Mouse (Mus musculus): ENCODE measurements around the gene Heatr1. TPM values are rescaled to one million over a fixed set of nuclear protein-coding genes. Genes with fewer than 3 reads are reported as not detected.
"Not testable (repeated sequence)": the region's sequence is repeated elsewhere in the genome, so short reads cannot be mapped to it uniquely, and the experiment has no call there.

Heatr1 gene
- polyA plus RNA-seq, 1 experiment from 2014 or later: 26.6 TPM

DNA sequence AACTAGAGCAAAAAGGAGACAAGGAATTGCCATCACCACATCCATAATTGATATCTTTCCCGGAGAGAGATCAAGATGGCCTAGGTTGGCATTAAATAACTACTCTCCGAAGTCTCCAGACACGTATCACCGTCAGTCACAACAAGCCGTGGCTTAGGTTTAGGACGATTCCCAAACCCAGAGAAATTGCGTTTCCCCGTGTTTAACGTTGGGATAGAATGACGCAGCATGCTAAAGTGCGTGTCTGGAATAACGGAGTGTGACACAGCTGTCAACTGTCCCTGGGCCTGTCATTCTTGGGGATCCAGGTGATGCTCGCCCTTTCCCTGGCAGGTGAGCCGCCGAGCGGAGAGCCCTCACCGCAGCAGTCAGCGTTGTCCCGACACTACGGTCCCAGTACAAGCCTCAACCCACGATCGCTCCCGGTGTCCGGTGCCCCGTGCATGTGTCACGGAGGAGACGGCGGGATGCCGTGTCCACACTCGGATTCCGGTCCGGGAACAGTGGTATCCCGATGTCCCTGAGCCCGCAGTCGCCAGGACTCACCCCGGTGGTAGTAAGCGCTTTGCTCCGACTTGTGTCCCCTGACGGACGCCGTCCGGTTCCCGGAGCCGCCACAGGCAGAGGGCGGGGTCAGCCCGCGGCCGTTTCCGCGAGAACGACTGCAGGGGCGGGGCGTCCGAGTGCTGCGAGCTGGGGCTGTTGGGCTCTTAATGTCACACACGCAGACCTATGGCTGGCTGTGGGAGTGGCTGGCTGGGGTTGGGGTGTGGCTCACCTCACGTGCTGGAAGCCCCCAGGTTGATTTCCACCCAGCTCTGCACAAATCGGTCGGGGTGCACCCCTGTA is 66.3 kb downstream of the Heatr1 start:
- no peaks in the 10 kb centered on the region for H3K27me3 ChIP-seq (ENCODE audit: control insufficient read depth, insufficient read depth, low read length)
- under 1% methylated on average over 59 of the region's 59 CpGs for WGBS
- peak overlapping the region; percentile 81 for H3K4me3 ChIP-seq (ENCODE audit: low read depth, low read length)
- peaks cover 3% of the 10 kb centered on the region; the same call in 1 of the 2 replicates for H3K4me1 ChIP-seq (ENCODE audit: control insufficient read depth, insufficient read depth, low read length)
- H3K9me3 ChIP-seq (ENCODE audit: control insufficient read depth, low read depth, low read length): no peaks in the 10 kb centered on the region
- H3K4me2 ChIP-seq (replicated peaks; ENCODE audit: low read depth, low read length): peak overlapping the region; percentile 79
- peak overlapping the region; percentile 86 for H3K9ac ChIP-seq (replicated peaks; ENCODE audit: low read depth, low read length)
- peak overlapping the region; percentile 55; the same call in 1 of the 2 replicates for H3K27ac ChIP-seq (ENCODE audit: low read length)
- H3K36me3 ChIP-seq (ENCODE audit: control insufficient read depth, insufficient read depth, low read length): peaks cover 6% of the 10 kb centered on the region; the same call in 1 of the 2 replicates
- ATAC-seq (ENCODE audit: insufficient number of reproducible peaks, insufficient read depth, low FRiP score, low read depth): peak; percentile 97

DNA sequence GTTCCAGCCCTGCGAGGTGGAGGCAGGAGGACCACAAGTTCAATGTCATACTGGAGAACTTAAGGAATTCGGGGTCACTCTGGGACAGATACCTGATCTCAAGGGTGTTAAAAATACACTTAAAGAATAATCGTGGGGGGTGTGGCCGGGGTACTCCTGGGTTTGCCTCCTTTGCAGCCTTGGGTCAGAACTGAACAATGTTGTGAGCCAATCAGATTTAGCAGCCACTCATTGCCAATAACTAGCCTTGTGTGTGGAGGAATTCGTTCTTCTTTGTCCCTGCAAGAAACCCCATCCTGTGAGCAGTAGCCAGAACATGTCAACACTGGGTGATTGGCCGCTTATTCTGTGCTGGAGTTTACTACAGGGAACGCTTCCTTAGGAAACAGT is 66.9 kb downstream of the Heatr1 start:
- Histone ChIP-seq H3K4me3 (ENCODE audit: low read depth, low read length) (peak overlapping the region; percentile 81), H3K36me3 (ENCODE audit: control insufficient read depth, insufficient read depth, low read length) (peaks cover 2% of the 10 kb centered on the region; the same call in 1 of the 2 replicates), H3K27ac (ENCODE audit: low read length) (no peak overlapping the region), H3K4me2 (replicated peaks; ENCODE audit: low read depth, low read length) (peak overlapping the region; percentile 79), H3K9me3 (ENCODE audit: control insufficient read depth, low read depth, low read length) (no peaks in the 10 kb centered on the region), H3K9ac (replicated peaks; ENCODE audit: low read depth, low read length) (peak overlapping the region; percentile 86), H3K4me1 (ENCODE audit: control insufficient read depth, insufficient read depth, low read length) (peaks cover 3% of the 10 kb centered on the region; the same call in 1 of the 2 replicates), H3K27me3 (ENCODE audit: control insufficient read depth, insufficient read depth, low read length) (no peaks in the 10 kb centered on the region)
- peak; percentile 20; the same call in 1 of the 2 replicates for ATAC-seq (ENCODE audit: insufficient number of reproducible peaks, insufficient read depth, low FRiP score, low read depth)
- 2% methylated on average over 7 of the region's 7 CpGs for WGBS

DNA sequence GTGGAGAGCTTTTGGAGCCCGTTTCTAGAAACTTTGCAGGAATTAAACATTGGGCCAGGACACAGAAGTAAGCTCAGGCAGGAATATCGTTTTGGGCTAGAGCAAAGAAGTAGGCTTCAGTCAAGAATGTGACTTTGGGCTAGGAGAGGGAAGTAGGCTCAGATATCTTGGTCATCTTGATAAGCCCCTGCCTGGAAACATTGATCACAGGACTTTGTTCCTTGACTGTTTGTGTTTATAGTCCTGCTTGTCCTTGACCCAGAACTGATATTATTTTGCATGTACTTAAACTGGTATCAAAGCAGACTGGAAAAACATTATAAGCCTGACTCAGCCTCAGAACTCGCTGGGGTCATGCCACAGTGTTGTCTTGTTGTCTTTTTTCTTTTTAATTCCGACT is 67.8 kb downstream of the Heatr1 start:
- no peaks in the 10 kb centered on the region for H3K9me3 ChIP-seq (ENCODE audit: control insufficient read depth, low read depth, low read length)
- H3K9ac ChIP-seq (replicated peaks; ENCODE audit: low read depth, low read length): no peak overlapping the region
- H3K36me3 ChIP-seq (ENCODE audit: control insufficient read depth, insufficient read depth, low read length): no peaks in the 10 kb centered on the region; the same call in 1 of the 2 replicates
- H3K27ac ChIP-seq (ENCODE audit: low read length): no peak overlapping the region
- peaks cover 3% of the 10 kb centered on the region; the same call in 1 of the 2 replicates for H3K4me1 ChIP-seq (ENCODE audit: control insufficient read depth, insufficient read depth, low read length)
- H3K27me3 ChIP-seq (ENCODE audit: control insufficient read depth, insufficient read depth, low read length): no peaks in the 10 kb centered on the region
- H3K4me2 ChIP-seq (replicated peaks; ENCODE audit: low read depth, low read length): no peak overlapping the region
- no peak for ATAC-seq (ENCODE audit: insufficient number of reproducible peaks, insufficient read depth, low FRiP score, low read depth)
- H3K4me3 ChIP-seq (ENCODE audit: low read depth, low read length): no peak overlapping the region
- 74% methylated on average over 4 of the region's 4 CpGs for WGBS

DNA sequence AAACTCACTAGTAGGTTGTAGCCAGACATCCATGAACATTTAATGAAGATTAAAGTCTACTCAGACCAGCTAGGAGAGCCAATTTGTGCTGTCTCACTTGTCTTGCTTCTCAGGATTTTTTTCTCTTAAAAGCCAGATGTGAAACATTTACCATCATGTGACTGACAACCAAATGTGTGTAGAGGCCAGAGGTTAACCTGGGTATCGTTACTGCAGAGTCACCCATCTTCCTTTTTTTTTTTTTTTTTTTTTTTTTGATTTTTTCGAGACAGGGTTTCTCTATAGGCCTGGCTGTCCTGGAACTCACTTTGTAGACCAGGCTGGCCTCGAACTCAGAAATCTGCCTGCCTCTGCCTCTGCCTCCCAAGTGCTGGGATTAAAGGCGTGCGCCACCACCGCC is 69.3 kb downstream of the Heatr1 start:
- ATAC-seq (ENCODE audit: insufficient number of reproducible peaks, insufficient read depth, low FRiP score, low read depth); H3K27ac ChIP-seq (ENCODE audit: low read length); H3K36me3 ChIP-seq (ENCODE audit: control insufficient read depth, insufficient read depth, low read length); H3K4me3 ChIP-seq (ENCODE audit: low read depth, low read length); H3K4me1 ChIP-seq (ENCODE audit: control insufficient read depth, insufficient read depth, low read length); H3K4me2 ChIP-seq (replicated peaks; ENCODE audit: low read depth, low read length); H3K9me3 ChIP-seq (ENCODE audit: control insufficient read depth, low read depth, low read length); H3K9ac ChIP-seq (replicated peaks; ENCODE audit: low read depth, low read length); H3K27me3 ChIP-seq (ENCODE audit: control insufficient read depth, insufficient read depth, low read length): not testable (repeated sequence)
- 87% methylated on average over 6 of the region's 6 CpGs for WGBS

DNA sequence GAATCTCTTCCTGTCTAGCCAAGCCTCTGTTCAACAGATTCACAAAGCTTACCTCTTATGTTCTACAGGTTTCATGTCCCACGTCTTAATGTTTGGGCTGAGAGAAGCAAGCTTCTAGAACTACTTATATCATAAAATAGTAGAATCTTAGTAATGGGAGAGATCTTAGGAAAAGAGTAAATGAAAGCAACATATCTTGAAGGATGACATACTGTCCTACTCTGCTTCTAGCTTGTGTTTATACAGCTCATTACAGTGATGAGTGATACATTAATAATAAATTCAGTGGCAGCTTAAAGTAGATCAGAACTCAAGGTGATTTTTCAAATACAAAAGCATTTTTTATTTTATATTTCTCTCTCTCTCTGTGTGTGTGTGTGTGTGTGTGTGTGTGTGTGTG is 70.0 kb downstream of the Heatr1 start, which contains the start of gene Lgals8:
TSS of gene Lgals8 (minus strand) at position 101 of the 400 bp plus-strand sequence.
- H3K27me3 ChIP-seq (ENCODE audit: control insufficient read depth, insufficient read depth, low read length): no peaks in the 10 kb centered on the region
- no peaks in the 10 kb centered on the region for H3K9me3 ChIP-seq (ENCODE audit: control insufficient read depth, low read depth, low read length)
- H3K36me3 ChIP-seq (ENCODE audit: control insufficient read depth, insufficient read depth, low read length): no peaks in the 10 kb centered on the region
- no peak for ATAC-seq (ENCODE audit: insufficient number of reproducible peaks, insufficient read depth, low FRiP score, low read depth)
- no peak within 1 kb of the TSS for H3K9ac ChIP-seq (replicated peaks; ENCODE audit: low read depth, low read length)
- 80% methylated on average over 1 of the region's 1 CpGs for WGBS
- H3K4me2 ChIP-seq (replicated peaks; ENCODE audit: low read depth, low read length): no peak within 1 kb of the TSS
- H3K27ac ChIP-seq (ENCODE audit: low read length): no peak within 1 kb of the TSS
- H3K4me1 ChIP-seq (ENCODE audit: control insufficient read depth, insufficient read depth, low read length): peaks cover 2% of the 10 kb centered on the region; the same call in 1 of the 2 replicates
- H3K4me3 ChIP-seq (ENCODE audit: low read depth, low read length): no peak within 1 kb of the TSS

DNA sequence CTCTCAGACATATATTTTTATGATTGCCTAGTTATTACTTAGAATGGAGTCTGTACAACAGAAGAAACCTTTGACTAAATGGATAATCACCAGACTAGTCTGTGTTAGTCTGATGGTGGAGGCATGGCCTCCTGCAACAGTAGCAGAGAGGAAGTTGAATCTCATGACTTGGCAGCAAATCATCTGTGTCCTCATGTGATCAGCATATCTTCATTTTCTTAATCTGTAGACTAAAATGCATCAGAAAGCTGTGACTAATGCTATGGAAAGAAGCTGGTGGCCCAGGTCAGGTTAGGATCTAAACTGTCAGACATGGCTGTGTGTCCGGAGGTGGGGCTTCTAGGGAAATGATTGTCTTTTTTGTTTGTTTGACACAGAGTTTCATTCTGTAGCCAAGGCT is 73.7 kb downstream of the Heatr1 start:
- Histone ChIP-seq H3K27me3 (ENCODE audit: control insufficient read depth, insufficient read depth, low read length) (no peaks in the 10 kb centered on the region), H3K4me1 (ENCODE audit: control insufficient read depth, insufficient read depth, low read length) (no peaks in the 10 kb centered on the region), H3K4me2 (replicated peaks; ENCODE audit: low read depth, low read length) (no peak overlapping the region), H3K9ac (replicated peaks; ENCODE audit: low read depth, low read length) (no peak overlapping the region), H3K36me3 (ENCODE audit: control insufficient read depth, insufficient read depth, low read length) (no peaks in the 10 kb centered on the region), H3K4me3 (ENCODE audit: low read depth, low read length) (no peak overlapping the region), H3K9me3 (ENCODE audit: control insufficient read depth, low read depth, low read length) (no peaks in the 10 kb centered on the region), H3K27ac (ENCODE audit: low read length) (no peak overlapping the region)
- WGBS: 75% methylated on average over 1 of the region's 1 CpGs
- no peak for ATAC-seq (ENCODE audit: insufficient number of reproducible peaks, insufficient read depth, low FRiP score, low read depth)

DNA sequence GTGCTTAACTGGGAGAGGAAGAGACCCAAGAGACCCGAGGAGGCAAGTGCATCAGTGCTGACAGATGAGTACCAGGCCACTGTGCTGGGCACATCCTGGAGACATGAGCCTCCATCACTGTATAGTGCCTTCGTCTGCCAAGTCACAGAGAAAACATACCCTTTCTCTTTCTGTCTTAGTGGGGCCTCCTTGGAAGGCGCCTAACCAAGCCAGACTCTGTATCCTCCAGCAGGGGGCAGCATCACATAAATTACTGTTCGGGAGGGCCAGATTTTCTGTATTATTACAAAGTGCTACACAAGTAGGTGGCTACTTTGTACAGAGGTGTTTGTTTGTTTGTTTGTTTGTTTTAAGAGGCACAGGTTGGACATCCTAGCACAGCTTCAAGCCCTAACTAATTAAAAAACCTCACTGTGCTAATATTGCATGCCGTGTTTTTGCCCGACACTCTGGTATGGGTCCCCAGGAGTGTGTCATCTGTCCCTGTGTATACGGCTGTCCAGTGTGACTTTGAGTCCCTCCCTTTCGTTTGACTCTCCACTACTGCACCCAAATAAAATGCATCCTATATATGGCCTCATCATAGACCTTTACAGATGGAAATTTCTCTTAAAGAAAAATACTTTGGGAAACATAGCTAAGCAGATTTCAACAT is 79.0 kb downstream of the Heatr1 start:
- no peaks in the 10 kb centered on the region for H3K27me3 ChIP-seq (ENCODE audit: control insufficient read depth, insufficient read depth, low read length)
- no peaks in the 10 kb centered on the region for H3K9me3 ChIP-seq (ENCODE audit: control insufficient read depth, low read depth, low read length)
- 39% methylated on average over 8 of the region's 8 CpGs for WGBS
- H3K4me1 ChIP-seq (ENCODE audit: control insufficient read depth, insufficient read depth, low read length): no peaks in the 10 kb centered on the region
- peak; percentile 57 for ATAC-seq (ENCODE audit: insufficient number of reproducible peaks, insufficient read depth, low FRiP score, low read depth)
- no peaks in the 10 kb centered on the region for H3K36me3 ChIP-seq (ENCODE audit: control insufficient read depth, insufficient read depth, low read length)
- no peak overlapping the region for H3K4me3 ChIP-seq (ENCODE audit: low read depth, low read length)
- H3K9ac ChIP-seq (replicated peaks; ENCODE audit: low read depth, low read length): no peak overlapping the region
- H3K4me2 ChIP-seq (replicated peaks; ENCODE audit: low read depth, low read length): no peak overlapping the region
- no peak overlapping the region for H3K27ac ChIP-seq (ENCODE audit: low read length)

DNA sequence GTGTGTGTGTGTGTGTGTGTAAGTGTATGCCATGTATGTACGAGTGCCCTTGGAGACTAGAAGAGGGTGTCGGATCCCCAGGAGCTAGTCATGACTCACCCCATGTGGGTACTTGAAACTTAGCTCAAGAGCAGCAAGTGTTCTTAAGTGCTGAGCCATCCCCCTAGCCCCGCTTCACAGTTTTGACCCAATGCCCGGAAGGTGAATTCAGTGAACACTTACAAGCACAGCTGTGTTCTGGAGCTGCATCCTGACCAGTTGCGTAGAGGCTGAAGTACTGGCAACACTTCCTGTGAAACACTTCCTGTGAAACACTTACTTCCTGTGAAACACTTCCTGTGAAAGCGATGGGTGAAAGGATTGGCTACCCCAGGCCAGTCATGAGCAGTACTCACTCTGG is 80.4 kb downstream of the Heatr1 start:
- Histone ChIP-seq H3K36me3 (ENCODE audit: control insufficient read depth, insufficient read depth, low read length) (no peaks in the 10 kb centered on the region), H3K4me1 (ENCODE audit: control insufficient read depth, insufficient read depth, low read length) (no peaks in the 10 kb centered on the region), H3K9me3 (ENCODE audit: control insufficient read depth, low read depth, low read length) (no peaks in the 10 kb centered on the region), H3K27me3 (ENCODE audit: control insufficient read depth, insufficient read depth, low read length) (no peaks in the 10 kb centered on the region), H3K27ac (ENCODE audit: low read length) (no peak overlapping the region), H3K4me2 (replicated peaks; ENCODE audit: low read depth, low read length) (no peak overlapping the region), H3K9ac (replicated peaks; ENCODE audit: low read depth, low read length) (no peak overlapping the region), H3K4me3 (ENCODE audit: low read depth, low read length) (no peak overlapping the region)
- 88% methylated on average over 6 of the region's 6 CpGs for WGBS
- no peak for ATAC-seq (ENCODE audit: insufficient number of reproducible peaks, insufficient read depth, low FRiP score, low read depth)

Data from stomach, embryonic 14.5 days (tissue).